Mouse (Mus musculus) ES-E14 (cell line): ENCODE measurements around the gene Dnajb1. TPM values are rescaled to one million over a fixed set of nuclear protein-coding genes. Genes with fewer than 3 reads are reported as not detected.
"Not testable (repeated sequence)": the region's sequence is repeated elsewhere in the genome, so short reads cannot be mapped to it uniquely, and the experiment has no call there.

ENCODE experiments used
- DNase-seq: peaks from one replicate; pipeline ENCODE4 v3.0.0-alpha.2; 2013; ENCODE audit warnings: low read depth, low spot score
- H3K27ac ChIP-seq: 2 replicates; pipeline ENCODE4 v1.5.1; 2012; ENCODE audit warnings: low read depth, mild to moderate bottlenecking, low read length, moderate library complexity, mixed read lengths; ENCODE audit not compliant: poor library complexity, insufficient read depth, severe bottlenecking
- H3K36me3 ChIP-seq: 2 replicates; pipeline ENCODE4 v1.6.1; 2012; ENCODE audit warnings: mild to moderate bottlenecking, low read length, moderate library complexity, mixed read lengths; ENCODE audit not compliant: control insufficient read depth, poor library complexity, insufficient read depth, severe bottlenecking
- H3K4me1 ChIP-seq, 2 experiments: fragments of 150-350 bp in 1 of 2; sonication (generic) in 1 of 2; 2 replicates each; pipeline ENCODE4 v1.6.1; 2012; ENCODE audit warnings: low read length in 2 of 2, mild to moderate bottlenecking in 1 of 2, mixed read lengths in 1 of 2; ENCODE audit not compliant: control insufficient read depth in 2 of 2, insufficient read depth in 2 of 2, poor library complexity in 1 of 2
- H3K4me3 ChIP-seq, 2 experiments: fragments of 150-350 bp in 1 of 2; sonication (generic) in 1 of 2; 2 replicates each; pipeline ENCODE4 v1.5.1; 2012; ENCODE audit warnings: low read length in 2 of 2, low read depth in 1 of 2, mild to moderate bottlenecking in 1 of 2, mixed read lengths in 1 of 2; ENCODE audit not compliant: insufficient read depth in 1 of 2, poor library complexity in 1 of 2, severe bottlenecking in 1 of 2
- H3K9ac ChIP-seq: 2 replicates; pipeline ENCODE4 v1.6.1; 2012; ENCODE audit warnings: low read depth, mild to moderate bottlenecking, low read length, mixed read lengths; ENCODE audit not compliant: poor library complexity, insufficient read depth, severe bottlenecking
- H3K9me3 ChIP-seq: fragments of 150-350 bp; sonication (generic); 2 replicates; pipeline ENCODE4 v1.6.1; 2012; ENCODE audit warnings: low read depth, mild to moderate bottlenecking, low read length; ENCODE audit not compliant: control insufficient read depth, insufficient read depth
- CHD2 ChIP-seq: IDR thresholded peaks from 2 replicates; pipeline ENCODE4 v1.6.1; 2014; ENCODE audit warnings: mild to moderate bottlenecking, low read depth, low read length, inconsistent platforms
- HCFC1 ChIP-seq: IDR thresholded peaks from 2 replicates; pipeline ENCODE4 v1.6.1; 2012; ENCODE audit warnings: low read length, inconsistent platforms, borderline replicate concordance; ENCODE audit not compliant: insufficient read depth
- MAFK ChIP-seq: IDR thresholded peaks from 2 replicates; pipeline ENCODE4 v1.6.1; 2014; ENCODE audit warnings: mild to moderate bottlenecking, low read depth, low read length, inconsistent platforms; ENCODE audit not compliant: insufficient read depth
- ZC3H11A ChIP-seq: IDR thresholded peaks from 2 replicates; pipeline ENCODE4 v1.6.1; 2012; ENCODE audit warnings: low read depth, mild to moderate bottlenecking, inconsistent platforms, low read length, borderline replicate concordance
- ZNF384 ChIP-seq: IDR thresholded peaks from 2 replicates; pipeline ENCODE4 v1.6.1; 2012; ENCODE audit warnings: low read depth, low read length, inconsistent platforms
- in situ Hi-C, 2 experiments: fragments of 600-800 bp; cut with MboI; formaldehyde crosslinking; loops; one replicate each; pipeline ENCODE4 v1.15.1; 2025; ENCODE audit warnings: low sequenced_read_pairs in 2 of 2, inconsistent platforms in 1 of 2; ENCODE audit not compliant: unreplicated experiment in 2 of 2
- total RNA-seq: library from RNA; depleted of rRNA; stranded (reverse); fragments of 300-350 nt; gene quantifications from 2 replicates; pipeline ENCODE4 v1.2.3, GENCODE M21; 2012

Dnajb1 gene
- total RNA-seq, 1 experiment: 30.1 TPM

DNA sequence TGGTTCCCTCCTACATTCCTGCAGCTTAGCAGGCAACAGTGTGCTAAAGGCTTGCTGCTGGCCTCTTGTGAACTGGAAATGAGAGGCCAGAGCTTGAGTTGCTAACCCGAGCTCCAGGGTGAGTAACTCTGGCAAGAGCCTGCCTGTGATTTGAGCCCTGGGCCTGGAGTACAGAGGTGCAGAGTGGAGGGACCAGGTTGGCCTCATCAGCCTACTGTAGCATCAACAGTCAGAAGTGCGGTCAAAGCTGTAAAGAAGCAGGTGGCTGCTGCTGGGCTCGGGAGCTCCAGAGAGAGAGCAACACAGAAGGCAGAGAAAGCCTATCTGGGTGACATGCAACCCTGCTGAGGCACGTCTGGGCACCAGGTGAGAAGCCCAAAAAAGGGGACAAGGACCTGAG is 38.8 kb upstream of the Dnajb1 start:
- H3K9me3 ChIP-seq: no peaks in the 10 kb centered on the region
- H3K9ac ChIP-seq: no peak overlapping the region
- peaks cover 11 to 19% of the 10 kb centered on the region in 2 experiments; a peak in 3 of 4 replicates for H3K4me1 ChIP-seq
- TF ChIP-seq MAFK: no peak
- no peak for TF ChIP-seq ZNF384
- TF ChIP-seq ZC3H11A: no peak
- no peak for TF ChIP-seq CHD2
- TF ChIP-seq HCFC1: no peak
- H3K4me3 ChIP-seq: no peak overlapping the region
- in situ Hi-C loops: no loop called here
- no peak overlapping the region for H3K27ac ChIP-seq
- H3K36me3 ChIP-seq: peaks cover 29% of the 10 kb centered on the region
- DNase-seq: no peak

DNA sequence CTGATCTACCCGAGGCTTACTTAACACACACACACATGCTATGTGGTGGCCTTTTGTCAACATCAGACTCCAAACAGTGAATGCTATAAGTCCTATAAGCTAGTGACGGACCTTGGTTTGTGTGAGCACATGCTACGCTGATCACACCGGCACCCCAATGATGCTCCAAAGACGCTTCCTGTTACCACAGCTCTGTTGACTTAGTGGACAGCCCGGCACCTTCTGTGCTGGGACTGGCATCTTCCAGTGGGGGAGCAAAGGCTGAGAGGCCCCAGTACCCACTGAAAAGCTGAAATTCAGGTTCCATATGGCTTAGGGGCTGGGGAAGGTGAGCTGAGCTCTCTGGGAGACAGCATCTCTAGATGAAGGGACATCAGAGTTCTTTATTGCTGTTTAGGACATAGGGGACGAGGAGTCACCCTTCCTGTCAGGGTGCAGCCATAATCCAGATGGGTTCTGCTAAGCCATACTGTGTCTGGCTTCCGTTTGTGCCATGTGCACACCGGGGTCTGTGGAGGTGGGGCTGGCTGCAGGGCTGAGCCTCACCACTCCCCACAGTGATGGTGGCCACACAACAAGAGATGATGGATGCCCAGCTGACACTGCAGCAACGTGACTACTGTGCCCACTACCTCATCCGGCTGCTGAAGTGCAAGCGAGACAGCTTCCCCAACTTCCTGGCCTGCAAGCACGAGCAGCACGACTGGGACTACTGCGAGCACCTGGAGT is 37.6 kb upstream of the Dnajb1 start:
- Histone ChIP-seq H3K36me3 (peaks cover 29% of the 10 kb centered on the region), H3K27ac (no peak overlapping the region), H3K4me3 (no peak overlapping the region), H3K4me1 (peaks cover 11 to 25% of the 10 kb centered on the region in 2 experiments; a peak in 3 of 4 replicates), H3K9ac (no peak overlapping the region), H3K9me3 (no peaks in the 10 kb centered on the region)
- in situ Hi-C loops: no loop called here
- TF ChIP-seq ZNF384 (no peak), MAFK (no peak), HCFC1 (no peak), ZC3H11A (no peak), CHD2 (no peak)
- DNase-seq: no peak

DNA sequence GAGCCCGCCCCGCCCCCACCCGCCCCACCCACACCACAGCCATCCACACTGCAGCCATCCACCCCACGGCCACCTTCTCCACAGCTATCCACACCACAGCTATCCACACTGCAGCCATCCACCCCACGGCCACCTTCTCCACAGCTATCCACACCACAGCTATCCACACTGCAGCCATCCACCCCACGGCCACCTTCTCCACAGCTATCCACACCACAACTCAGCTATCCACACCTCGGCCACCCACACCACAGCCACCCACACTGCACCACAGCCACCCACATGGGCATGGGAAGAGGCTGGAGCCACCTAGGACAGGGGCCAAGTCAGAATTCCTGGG is 37.0 kb upstream of the Dnajb1 start:
- H3K4me1 ChIP-seq: peaks cover 11 to 28% of the 10 kb centered on the region in 2 experiments; a peak in 3 of 4 replicates
- H3K9ac ChIP-seq, H3K4me3 ChIP-seq, H3K27ac ChIP-seq, DNase-seq, H3K9me3 ChIP-seq, in situ Hi-C loops: not testable (repeated sequence)
- peaks cover 29% of the 10 kb centered on the region for H3K36me3 ChIP-seq

DNA sequence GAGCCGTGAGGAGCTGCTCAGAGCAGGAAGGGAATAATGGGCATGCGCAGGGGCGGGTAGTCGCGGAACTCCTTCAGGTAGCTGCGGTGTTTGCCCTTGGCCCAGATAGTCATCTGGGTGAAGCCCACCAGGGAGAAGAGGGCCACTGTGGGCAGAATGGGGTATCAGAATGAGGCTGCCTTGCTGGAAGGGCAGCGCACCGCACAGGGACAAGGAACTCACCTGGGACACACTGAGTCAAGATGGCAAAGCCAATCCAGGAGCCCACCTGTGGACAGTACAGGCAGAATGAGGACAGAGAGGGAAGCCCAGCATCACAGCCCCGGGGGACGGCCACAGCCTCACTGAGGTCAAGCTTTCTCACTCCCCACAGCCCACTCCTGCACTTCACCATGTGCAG is 36.2 kb upstream of the Dnajb1 start:
- peaks cover 29% of the 10 kb centered on the region for H3K36me3 ChIP-seq
- peaks cover 11 to 35% of the 10 kb centered on the region in 2 experiments; a peak in 3 of 4 replicates for H3K4me1 ChIP-seq
- in situ Hi-C loops: no loop called here
- no peak overlapping the region for H3K27ac ChIP-seq
- H3K9me3 ChIP-seq: no peaks in the 10 kb centered on the region
- H3K9ac ChIP-seq: no peak overlapping the region
- TF ChIP-seq ZNF384: no peak
- no peak for TF ChIP-seq HCFC1
- TF ChIP-seq CHD2: no peak
- TF ChIP-seq MAFK: no peak
- no peak for TF ChIP-seq ZC3H11A
- DNase-seq: no peak
- H3K4me3 ChIP-seq: no peak overlapping the region
